Mouse (Mus musculus): Measurements from ENCODE around the gene Mfsd10.
A peak's percentile ranks its signal among the peaks of the same experiment; 100 is the strongest.

Gene Mfsd10

GRCm38 (mm10) chr5:34636481-34637287, at the start of gene Mfsd10:
TSS of gene Mfsd10 (minus strand) at chr5:34637212.
- peak; percentile 47 for DNase-seq (ENCODE audit: low read depth, low spot score)

- no peak for DNase-seq (ENCODE audit: low read depth, low spot score)
Observed at GRCm38 (mm10) chr5:34670280-34670679, 33.3 kb upstream of the Mfsd10 start.

DNA sequence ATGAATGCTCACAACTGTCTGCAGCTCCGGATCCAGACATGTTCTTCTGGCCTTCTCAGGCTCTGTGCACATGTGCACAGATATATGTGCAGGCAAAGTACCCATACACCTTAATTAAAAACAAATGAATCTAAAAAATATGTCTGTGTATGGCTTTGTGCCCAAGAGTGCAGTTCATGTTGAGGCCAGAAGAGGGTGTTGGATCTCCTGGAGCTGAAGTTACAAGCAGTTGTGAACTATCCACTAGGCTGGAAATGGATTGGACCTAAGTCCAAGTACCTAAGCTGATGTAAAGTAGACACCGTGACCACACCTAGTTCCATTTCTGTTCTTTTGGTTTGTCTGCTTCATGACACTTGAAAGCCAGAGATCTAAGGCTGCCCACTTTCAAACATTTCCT, 32.5 kb upstream of the Mfsd10 start:
- DNase-seq (ENCODE audit: low read depth, low spot score) = no peak

GRCm38 (mm10) chr5:34663231-34663630, 26.2 kb upstream of the Mfsd10 start:
- no peak for DNase-seq (ENCODE audit: low read depth, low spot score)

DNA sequence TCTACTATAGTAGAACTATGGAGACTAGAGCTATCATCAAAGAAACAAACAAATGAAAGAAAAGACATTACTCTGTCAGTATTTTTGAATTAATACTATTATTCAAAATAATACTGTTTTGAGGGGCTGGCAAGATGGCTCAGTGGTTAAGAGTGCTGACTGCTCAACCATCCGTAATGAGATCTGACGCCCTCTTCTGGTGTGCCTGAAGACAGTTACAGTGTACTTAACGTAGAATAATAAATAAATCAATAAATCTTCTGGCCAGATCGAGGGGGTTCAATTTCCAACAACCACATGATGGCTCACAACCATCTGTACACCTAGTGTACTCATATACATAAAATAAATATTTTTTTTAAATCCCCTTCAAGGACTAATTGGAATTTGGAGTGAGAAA, 24.9 kb upstream of the Mfsd10 start:
- no peak for DNase-seq (ENCODE audit: low read depth, low spot score)

GRCm38 (mm10) chr5:34660591-34661130, 23.6 kb upstream of the Mfsd10 start:
- peak; percentile 6 for DNase-seq (ENCODE audit: low read depth, low spot score)

DNA sequence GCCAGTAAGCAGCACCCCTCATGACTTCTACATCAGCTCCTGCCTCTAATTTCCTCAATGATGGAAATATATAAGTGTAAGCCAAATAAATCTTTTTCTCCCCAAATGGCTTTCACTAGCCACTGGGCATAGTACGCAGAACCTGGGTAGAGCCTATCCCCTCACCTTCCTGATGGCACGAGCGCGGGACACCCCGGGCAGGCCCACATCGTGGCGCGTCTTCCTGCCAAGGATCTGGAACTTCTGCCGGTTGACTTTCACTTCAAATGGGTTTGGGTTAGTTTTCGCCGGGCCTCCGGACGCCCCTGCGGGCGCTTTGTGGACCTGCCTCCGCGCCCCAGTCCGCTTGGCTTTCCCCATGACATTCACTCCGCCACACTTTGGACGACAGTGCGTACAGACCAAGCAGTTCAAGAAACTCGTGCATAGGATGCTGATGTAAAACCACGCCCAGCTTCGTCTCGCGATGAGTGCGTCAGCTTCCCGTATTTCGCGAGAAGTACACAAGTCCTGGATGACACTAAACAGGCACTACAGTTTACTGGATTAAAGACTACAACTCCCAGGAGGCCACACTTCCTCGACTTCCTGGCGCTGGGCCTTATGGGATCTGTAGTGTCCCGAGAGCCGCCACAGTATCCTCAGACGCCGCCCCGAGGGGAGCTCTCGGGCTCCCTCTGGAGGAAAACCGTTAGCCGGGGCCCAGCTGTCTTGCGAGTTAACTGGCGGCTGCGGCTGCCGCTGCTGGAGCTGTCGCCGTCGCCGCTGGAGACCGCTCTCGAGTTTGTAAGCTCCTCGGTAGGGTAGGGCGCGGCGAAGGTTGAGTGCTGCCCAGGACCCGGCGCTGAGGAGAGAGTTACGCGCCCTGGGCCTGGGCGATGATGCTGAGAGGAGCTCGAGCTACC, 22.9 kb upstream of the Mfsd10 start, which contains the start of the genes Nop14 and Grk4:
Nop14 (minus strand) TSS at position 463 of the 905 bp plus-strand sequence.
Grk4 (plus strand) TSS at position 694 of the 905 bp plus-strand sequence.
- DNase-seq (ENCODE audit: low read depth, low spot score) = peak; percentile 99

DNA sequence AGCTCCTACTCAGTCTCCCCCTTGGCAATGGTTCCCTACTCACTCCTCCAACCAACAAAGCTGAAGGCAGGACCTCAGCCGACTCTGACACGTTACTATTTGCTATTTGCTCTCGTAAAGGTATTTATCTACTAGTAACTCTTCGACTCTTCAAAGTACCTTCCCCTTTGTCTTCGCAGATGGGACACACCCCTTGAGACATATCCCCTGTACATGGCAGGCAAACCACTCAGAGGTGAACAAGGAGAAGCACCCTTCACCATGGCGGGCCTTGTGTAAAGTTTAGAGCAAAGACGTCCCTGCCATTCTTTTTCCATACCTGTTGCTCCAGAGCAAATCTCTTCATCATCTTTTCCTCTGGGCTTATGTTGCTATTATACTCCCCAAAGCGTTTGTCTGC, 20.5 kb upstream of the Mfsd10 start:
- no peak for DNase-seq (ENCODE audit: low read depth, low spot score)

- no peak for DNase-seq (ENCODE audit: low read depth, low spot score)
Observed at GRCm38 (mm10) chr5:34654881-34655280, 17.9 kb upstream of the Mfsd10 start.

DNA sequence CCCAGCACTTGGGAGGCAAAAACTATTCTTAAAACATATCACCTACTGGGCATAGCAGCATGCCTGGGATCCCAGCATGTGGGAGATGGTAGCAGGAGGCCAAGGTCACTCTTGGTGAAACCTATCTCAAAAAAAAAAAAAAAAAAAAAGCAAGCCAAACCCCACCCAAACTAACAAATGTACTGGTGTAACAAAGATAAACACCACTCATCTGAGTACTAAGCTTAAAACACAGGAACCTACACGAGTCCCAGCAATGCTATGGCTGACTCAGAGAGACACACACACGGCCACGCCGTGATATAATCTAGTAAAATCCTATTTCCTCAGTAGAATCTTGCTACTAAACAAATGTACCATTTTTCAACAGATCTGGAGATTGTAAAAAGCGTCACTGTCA, 15.9 kb upstream of the Mfsd10 start:
- DNase-seq (ENCODE audit: low read depth, low spot score) = no peak

DNA sequence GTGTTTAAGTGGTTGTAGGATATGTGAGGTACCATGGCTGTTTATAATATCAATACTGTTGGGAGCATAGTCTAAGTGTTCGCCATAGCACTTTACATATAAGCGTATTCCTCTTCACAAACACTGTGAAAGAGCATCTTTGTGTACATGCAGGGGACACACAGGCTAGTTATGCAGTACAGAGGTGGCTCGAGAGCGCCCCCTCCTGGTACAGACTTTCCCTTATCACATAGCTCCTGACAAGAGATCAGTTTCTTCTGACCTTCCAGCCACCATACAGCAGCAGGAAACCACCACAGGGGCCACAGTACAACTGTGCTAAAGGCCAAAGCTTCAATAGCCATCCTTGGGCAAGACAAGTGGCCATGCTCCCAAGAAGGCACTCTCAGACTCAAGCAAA, 10.6 kb upstream of the Mfsd10 start:
- DNase-seq (ENCODE audit: low read depth, low spot score) = peak; percentile 24

GRCm38 (mm10) chr5:34642932-34643331, 5.9 kb upstream of the Mfsd10 start:
- DNase-seq (ENCODE audit: low read depth, low spot score) = peak; percentile 54

- no peak for DNase-seq (ENCODE audit: low read depth, low spot score)
Observed at GRCm38 (mm10) chr5:34641991-34642390, 5.0 kb upstream of the Mfsd10 start.

- no peak for DNase-seq (ENCODE audit: low read depth, low spot score)
Observed at GRCm38 (mm10) chr5:34637591-34638156, 662 bp upstream of the Mfsd10 start.

DNA sequence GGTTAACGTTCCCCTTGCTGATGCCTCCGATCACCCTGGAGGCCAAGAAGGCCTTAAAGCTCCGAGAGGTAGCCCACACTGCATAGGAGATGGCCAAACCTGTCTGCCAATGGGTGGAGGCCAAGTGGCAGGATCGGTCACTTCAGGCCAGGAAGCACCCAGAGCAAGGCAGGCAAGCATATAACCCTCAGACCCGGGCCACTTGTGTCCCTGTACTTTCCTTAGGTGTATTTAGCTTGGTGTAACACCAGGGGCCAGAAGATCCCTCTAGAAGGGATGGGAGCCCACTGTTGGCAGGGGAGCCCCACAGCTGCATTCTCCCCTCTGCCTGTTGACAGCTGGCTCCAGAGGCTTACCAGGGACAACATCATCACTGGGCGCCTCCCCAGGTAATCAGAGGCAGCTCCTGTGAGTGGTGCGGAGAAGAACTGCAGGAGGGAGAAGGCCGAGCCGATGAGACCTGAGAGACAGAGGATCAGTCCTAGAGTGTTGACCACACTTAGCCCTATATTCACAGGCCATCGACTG, 1.3 kb downstream of the Mfsd10 start:
- DNase-seq (ENCODE audit: low read depth, low spot score) = no peak

- no peak for DNase-seq (ENCODE audit: low read depth, low spot score)
Observed at GRCm38 (mm10) chr5:34634746-34635400, 2.1 kb downstream of the Mfsd10 start.

DNA sequence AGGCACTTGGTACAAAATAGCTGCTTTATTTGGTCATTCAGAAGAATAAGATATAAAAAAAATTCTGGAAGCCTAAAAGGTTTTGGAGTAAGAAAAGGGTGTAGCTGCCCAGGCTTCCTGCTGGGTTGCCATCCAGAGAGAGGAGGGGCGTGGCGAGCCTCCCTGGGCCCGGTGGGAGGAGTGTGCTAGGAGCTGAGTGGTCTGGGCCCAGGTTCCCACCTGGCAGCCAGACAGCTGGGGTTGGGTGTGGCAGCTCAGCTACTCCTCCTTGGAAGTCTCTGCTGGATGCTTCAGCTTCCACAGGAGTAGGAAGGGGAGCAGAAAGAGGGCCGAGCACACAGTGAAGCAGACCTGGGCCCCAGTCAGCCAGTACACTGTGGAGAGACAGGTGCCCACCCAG, 3.4 kb downstream of the Mfsd10 start:
- no peak for DNase-seq (ENCODE audit: low read depth, low spot score)

DNA sequence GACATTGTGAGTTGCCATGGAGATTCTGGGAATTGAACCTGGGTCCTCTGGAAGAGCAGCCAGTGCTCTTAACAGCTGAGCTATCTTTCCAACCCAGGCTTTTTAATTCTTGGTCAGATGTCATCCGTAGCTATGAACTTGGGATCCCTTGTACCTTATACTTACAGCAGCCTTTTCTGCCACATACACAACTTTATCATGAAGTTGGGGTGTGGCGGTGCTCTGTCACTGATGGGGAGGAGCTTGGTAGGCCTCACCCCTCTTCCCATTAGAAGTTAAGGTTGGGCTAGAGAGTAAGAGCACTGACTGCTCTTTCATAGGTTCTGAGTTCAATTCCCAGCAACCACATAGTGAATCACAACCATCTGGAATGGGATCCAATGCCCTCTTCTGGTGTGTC, 4.0 kb downstream of the Mfsd10 start:
- no peak for DNase-seq (ENCODE audit: low read depth, low spot score)

- DNase-seq (ENCODE audit: low read depth, low spot score) = no peak
Observed at GRCm38 (mm10) chr5:34609966-34610365, 27.0 kb downstream of the Mfsd10 start.

DNA sequence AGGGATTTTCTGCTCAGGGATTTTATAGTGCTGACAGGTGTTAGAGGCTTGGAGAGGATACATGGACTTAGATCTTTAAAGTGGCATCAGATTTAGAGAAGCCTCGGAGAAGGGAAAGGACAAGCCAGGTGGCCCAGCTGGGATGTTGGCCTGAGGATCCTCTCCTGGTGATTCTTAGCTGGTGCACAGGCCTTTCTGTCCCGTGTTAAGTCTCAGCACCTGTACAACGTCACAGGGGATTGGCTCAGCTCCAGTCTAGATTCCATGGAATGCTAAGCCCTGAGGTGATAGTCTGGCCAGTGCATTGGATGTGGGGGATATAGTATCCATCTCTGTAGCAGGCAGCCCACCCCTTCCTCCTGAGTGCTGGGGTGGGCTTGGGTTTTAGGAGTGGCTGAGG, 28.8 kb downstream of the Mfsd10 start:
- DNase-seq (ENCODE audit: low read depth, low spot score) = peak; percentile 20
